Mouse (Mus musculus) gastrocnemius, postnatal 25 days (tissue): Measurements from ENCODE around the gene Hist1h4a. TPM values are rescaled to one million over a fixed set of nuclear protein-coding genes. Genes with fewer than 3 reads are reported as not detected.

Source experiments
- microRNA-seq, 2 experiments: library from miRNA; unstranded; fragments of <30 nt; microRNA quantifications; one replicate each; pipeline ENCODE4 v1.2.0; 2021; ENCODE audit warnings: borderline replicate concordance in 2 of 2
- total RNA-seq, 2 experiments: library from RNA; stranded (reverse); gene quantifications; 1 replicate in 1 of 2; 2 replicates in 1 of 2; pipeline ENCODE4 v1.2.3; 2021

Hist1h4a gene
- total RNA-seq, 2 experiments from 2014 or later, result 8.0 to 13.6 TPM

Small RNAs within 50 kb of the gene (microRNA-seq; reads per million reads assigned to microRNA genes)
- gene Gm44314 (0 reads per million in 2 experiments), gene Gm44484 (0 reads per million in 2 experiments)

Other genes with a start within 250 kb of the Hist1h4a start
- 100 to 1,000 TPM; 156 to 160 TPM for gene Hist1h4h, start 230.2 kb downstream of the Hist1h4a start, total RNA-seq
- 10 to 100 TPM in 1 of 2 experiments, 1 to 10 TPM in 1; 9.5 to 14.9 TPM for gene Hist1h2af, start 227.3 kb downstream of the Hist1h4a start, total RNA-seq
- gene Hist1h3g, start 225.8 kb downstream of the Hist1h4a start, total RNA-seq, result 1 to 10 TPM; 2.0 to 3.9 TPM
- 1 to 10 TPM in 1 of 2 experiments, under 1 TPM in 1; 0.90 to 1.7 TPM for gene Hist1h2bh, start 217.8 kb downstream of the Hist1h4a start, total RNA-seq
- gene Hist1h3f, start 217.2 kb downstream of the Hist1h4a start, total RNA-seq, result 1 to 10 TPM; 5.0 to 6.6 TPM
- gene Hist1h4f, start 209.6 kb downstream of the Hist1h4a start, total RNA-seq, result 10 to 100 TPM; 15.2 to 26.3 TPM
- 1 to 10 TPM; 1.2 to 2.3 TPM for gene Hist1h1d, start 208.0 kb downstream of the Hist1h4a start, total RNA-seq
- 10 to 100 TPM; 11.7 to 13.0 TPM for gene Hist1h3e, start 198.9 kb downstream of the Hist1h4a start, total RNA-seq
- gene Hist1h2ae, start 190.0 kb downstream of the Hist1h4a start, total RNA-seq, result 1 to 10 TPM in 1 of 2 experiments, under 1 TPM in 1; 0.54 to 2.5 TPM
- 10 to 100 TPM; 24.4 to 24.5 TPM for gene Hist1h2bg, start 189.8 kb downstream of the Hist1h4a start, total RNA-seq
- 10 to 100 TPM; 10.4 TPM for gene Hist1h2bf, start 187.0 kb downstream of the Hist1h4a start, total RNA-seq
- 1 to 10 TPM; 1.5 to 5.5 TPM for gene Hist1h2ad, start 186.8 kb downstream of the Hist1h4a start, total RNA-seq
- 1 to 10 TPM; 3.4 to 3.8 TPM for gene Hist1h3d, start 185.5 kb downstream of the Hist1h4a start, total RNA-seq
- 10 to 100 TPM; 35.7 to 38.0 TPM for gene Hist1h4d, start 179.6 kb downstream of the Hist1h4a start, total RNA-seq
- gene Hist1h2be, start 140.1 kb downstream of the Hist1h4a start, total RNA-seq, result 10 to 100 TPM; 18.0 to 18.2 TPM
- gene Hist1h1e, start 138.7 kb downstream of the Hist1h4a start, total RNA-seq, result 10 to 100 TPM; 40.0 to 45.3 TPM
- 1 to 10 TPM in 1 of 2 experiments, under 1 TPM in 1; 0.84 to 2.0 TPM for gene Hist1h2ac, start 77.3 kb downstream of the Hist1h4a start, total RNA-seq
- gene Hist1h2bc, start 77.0 kb downstream of the Hist1h4a start, total RNA-seq, result 10 to 100 TPM; 67.0 to 81.6 TPM
- not detected for gene Hist1h1t, start 65.4 kb downstream of the Hist1h4a start, total RNA-seq
- gene Hist1h4c, start 62.8 kb downstream of the Hist1h4a start, total RNA-seq, result 10 to 100 TPM; 53.1 to 63.8 TPM
- gene Hfe, start 50.4 kb downstream of the Hist1h4a start, total RNA-seq, result 10 to 100 TPM; 14.7 to 24.7 TPM
- gene Hist1h1c, start 22.4 kb downstream of the Hist1h4a start, total RNA-seq, result 100 to 1,000 TPM; 156 to 159 TPM
- gene Hist1h3c, start 15.6 kb downstream of the Hist1h4a start, total RNA-seq, result 1 to 10 TPM; 5.0 to 7.1 TPM
- gene Hist1h2bb, start 14.5 kb downstream of the Hist1h4a start, total RNA-seq, result 10 to 100 TPM in 1 of 2 experiments, 1 to 10 TPM in 1; 5.9 to 10.7 TPM
- gene Hist1h2ab, start 10.1 kb downstream of the Hist1h4a start, total RNA-seq, result 10 to 100 TPM in 1 of 2 experiments, 1 to 10 TPM in 1; 9.5 to 11.0 TPM
- 10 to 100 TPM in 1 of 2 experiments, 1 to 10 TPM in 1; 9.6 to 17.3 TPM for gene Hist1h3b, start 9.0 kb downstream of the Hist1h4a start, total RNA-seq
- 10 to 100 TPM in 1 of 2 experiments, 1 to 10 TPM in 1; 8.6 to 18.2 TPM for gene Hist1h4b, start 4.2 kb downstream of the Hist1h4a start, total RNA-seq
- 10 to 100 TPM; 10.2 to 14.0 TPM for gene Hist1h3a, start 1.2 kb upstream of the Hist1h4a start, total RNA-seq
- 1 to 10 TPM; 5.3 to 7.9 TPM for gene Hist1h1a, start 2.4 kb upstream of the Hist1h4a start, total RNA-seq
- not detected for gene Trim38, start 8.7 kb upstream of the Hist1h4a start, total RNA-seq
- gene Slc17a2, start 45.8 kb upstream of the Hist1h4a start, total RNA-seq, result not detected
- not detected for gene Slc17a3, start 78.2 kb upstream of the Hist1h4a start, total RNA-seq
- gene Slc17a1, start 106.5 kb upstream of the Hist1h4a start, total RNA-seq, result not detected
- gene Slc17a4, start 153.8 kb upstream of the Hist1h4a start, total RNA-seq, result not detected
- not detected for gene Hist1h2ba, start 172.9 kb upstream of the Hist1h4a start, total RNA-seq
- not detected for gene Hist1h2aa, start 173.2 kb upstream of the Hist1h4a start, total RNA-seq
- not detected for gene Scgn, start 230.0 kb upstream of the Hist1h4a start, total RNA-seq